Mouse (Mus musculus): ENCODE measurements around the gene Zcchc4.

GRCm38 (mm10) chr5:52741391-52742111 is 33.7 kb upstream of the Zcchc4 start, which contains the start of gene Pi4k2b:
- TF ChIP-seq POLR2A (IDR thresholded peaks at IDR 0.05; ENCODE audit: control insufficient read depth in 1 of 2, insufficient read depth in 1 of 2, low read depth in 1 of 2, low read length in 2 of 2, poor library complexity in 1 of 2) (peak; percentile 35 to 62; a peak in 2 of 4 replicates), CTCF (IDR thresholded peaks at IDR 0.05 in 2 of 3, conservative IDR thresholded peaks at IDR 0.05 in 1 of 3; ENCODE audit: control insufficient read depth in 1 of 3, insufficient read depth in 1 of 3, low read depth in 2 of 3, low read length in 3 of 3, poor library complexity in 1 of 3, severe bottlenecking in 1 of 3) (no peak), ELF1 (IDR thresholded peaks at IDR 0.05; ENCODE audit: low read depth, low read length) (no peak), SMC3 (IDR thresholded peaks at IDR 0.05; ENCODE audit: low read depth, low read length) (no peak), GABPA (IDR thresholded peaks at IDR 0.05; ENCODE audit: low read depth, low read length) (no peak), TAL1 (IDR thresholded peaks at IDR 0.05; ENCODE audit: low read length) (no peak), MYC (IDR thresholded peaks at IDR 0.05; ENCODE audit: low read depth, low read length) (no peak)

Data from MEL (cell line).